Mouse (Mus musculus) thymus, adult 2 months (tissue): Measurements from ENCODE around the gene Cd63.

Experiments used
- CTCF ChIP-seq: fragments of 200-500 bp; IDR thresholded peaks from 2 replicates; pipeline ENCODE4 v1.5.1; 2012; ENCODE audit warnings: mild to moderate bottlenecking, control low read depth, low read length, moderate library complexity, borderline replicate concordance; ENCODE audit not compliant: control insufficient read depth, poor library complexity, insufficient read depth; ENCODE audit errors: extremely low read depth
- POLR2A ChIP-seq: fragments of 200-500 bp; IDR thresholded peaks from 2 replicates; pipeline ENCODE4 v1.6.1; 2012; ENCODE audit warnings: mild to moderate bottlenecking, low read length, control low read depth, moderate library complexity; ENCODE audit not compliant: control insufficient read depth, poor library complexity, insufficient read depth; ENCODE audit errors: extremely low read depth

DNA sequence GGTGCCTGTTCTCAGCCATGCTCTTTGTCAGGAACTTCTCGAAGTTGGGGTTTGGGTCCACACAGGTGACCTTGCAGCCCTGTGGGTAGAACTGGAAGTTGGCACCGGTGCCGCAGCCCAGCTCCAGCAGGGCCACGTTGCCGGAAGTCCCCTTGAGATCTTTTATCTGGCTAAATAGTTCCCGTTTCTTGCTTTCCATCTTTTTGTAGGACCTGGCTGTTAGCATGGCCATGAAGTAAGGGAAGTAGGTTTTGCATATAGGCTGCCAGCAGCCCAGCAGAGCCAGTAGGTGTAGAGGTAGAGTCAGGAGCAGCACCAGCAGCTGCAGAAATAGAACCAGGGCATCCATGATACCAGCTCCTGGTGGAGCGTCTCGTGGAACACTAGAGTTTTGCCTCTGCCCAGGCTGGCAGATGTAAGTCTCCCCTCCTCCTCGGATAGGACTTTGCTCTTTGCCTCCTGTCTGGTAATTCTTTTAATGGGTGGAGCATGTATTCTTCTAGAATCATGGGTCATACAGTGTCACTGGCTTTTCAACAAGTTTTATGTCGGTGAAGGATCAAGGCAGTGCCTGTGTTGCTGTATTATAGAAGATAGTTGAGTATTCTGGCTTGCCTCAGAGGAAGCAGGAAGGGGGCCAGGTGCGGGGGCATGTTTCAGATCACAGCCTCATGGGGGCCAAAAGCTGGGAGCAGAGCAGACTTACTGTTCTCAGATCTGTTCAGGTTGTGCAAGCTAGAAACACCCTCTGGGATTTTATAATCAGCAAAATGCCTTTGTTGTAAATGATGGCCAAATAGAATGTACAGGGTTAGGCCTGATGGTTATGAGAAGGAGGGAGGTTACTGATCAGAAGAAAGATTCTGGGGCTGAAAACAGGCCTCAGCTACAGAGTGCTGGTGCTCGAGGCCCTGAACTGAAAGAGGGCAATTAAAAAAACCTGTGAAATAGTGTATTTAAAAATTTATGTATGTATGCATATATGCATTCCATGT, 60.1 kb downstream of the Cd63 start, which contains the start of gene Mettl7b:
- no peak for TF ChIP-seq CTCF
- no peak for TF ChIP-seq POLR2A
